Mouse (Mus musculus): Measurements from ENCODE around the gene Lrp8.

- TF ChIP-seq CTCF (IDR thresholded peaks at IDR 0.05; ENCODE audit: control insufficient read depth, insufficient read depth, low read length) (no peak), POLR2A (IDR thresholded peaks at IDR 0.05; ENCODE audit: borderline replicate concordance, control insufficient read depth, low read depth, low read length) (no peak)
Measured at GRCm38 (mm10) chr4:107910020-107910419, 108.0 kb downstream of the Lrp8 start.
